Mouse (Mus musculus) embryonic facial prominence, embryonic 15.5 days (tissue): ENCODE data around the gene Lyz2. TPM values are rescaled to one million over a fixed set of nuclear protein-coding genes. Genes with fewer than 3 reads are reported as not detected.

Experiments used
- ATAC-seq: fragments of 200-750 bp; cut with Nextera tagmentation; 2 replicates; pipeline ENCODE4 v1.8.0; 2017; ENCODE audit warnings: low read depth, moderate TSS enrichment; ENCODE audit not compliant: insufficient number of reproducible peaks, low FRiP score, low TSS enrichment
- H3K27ac ChIP-seq: fragments of 300-500 bp; sonication (generic); replicated peaks from 2 replicates; pipeline ENCODE4 v1.5.1; 2015; ENCODE audit warnings: mild to moderate bottlenecking, inconsistent platforms
- H3K27me3 ChIP-seq: fragments of 300-500 bp; sonication (generic); 2 replicates; pipeline ENCODE4 v1.6.1; 2015; ENCODE audit warnings: inconsistent platforms
- H3K36me3 ChIP-seq: fragments of 300-500 bp; sonication (generic); 2 replicates; pipeline ENCODE4 v1.6.1; 2015; ENCODE audit warnings: mild to moderate bottlenecking, inconsistent platforms
- H3K4me1 ChIP-seq: fragments of 300-500 bp; sonication (generic); 2 replicates; pipeline ENCODE4 v1.6.1; 2015; ENCODE audit warnings: inconsistent platforms
- H3K4me2 ChIP-seq: fragments of 300-500 bp; sonication (generic); replicated peaks from 2 replicates; pipeline ENCODE4 v1.6.1; 2015; ENCODE audit warnings: mild to moderate bottlenecking, inconsistent platforms
- H3K4me3 ChIP-seq: fragments of 300-500 bp; sonication (generic); replicated peaks from 2 replicates; pipeline ENCODE4 v1.5.1; 2015; ENCODE audit warnings: mild to moderate bottlenecking, inconsistent platforms
- H3K9ac ChIP-seq: fragments of 300-500 bp; sonication (generic); 2 replicates; pipeline ENCODE4 v1.6.1; 2015; ENCODE audit warnings: inconsistent platforms
- H3K9me3 ChIP-seq: fragments of 300-500 bp; sonication (generic); replicated peaks from 2 replicates; pipeline ENCODE4 v1.6.1; 2016; ENCODE audit warnings: inconsistent platforms
- WGBS: fragments of 180-500 bp; shearing (Covaris S2); methylation state at CpG from one replicate; pipeline ENCODE4 v1.1.7; 2015; 5-methylcytosine and 5-hydroxymethylcytosine counted together
- polyA plus RNA-seq: library from polyadenylated mRNA; unstranded; fragments of >200 nt; fragmentation: Nextera tagmentation; extraction: Ambion mirVana; gene quantifications from 2 replicates; pipeline ENCODE4 v1.2.1, GENCODE M21; 2015

Lyz2 gene
- polyA plus RNA-seq, 1 experiment from 2014 or later, result 127 TPM

DNA sequence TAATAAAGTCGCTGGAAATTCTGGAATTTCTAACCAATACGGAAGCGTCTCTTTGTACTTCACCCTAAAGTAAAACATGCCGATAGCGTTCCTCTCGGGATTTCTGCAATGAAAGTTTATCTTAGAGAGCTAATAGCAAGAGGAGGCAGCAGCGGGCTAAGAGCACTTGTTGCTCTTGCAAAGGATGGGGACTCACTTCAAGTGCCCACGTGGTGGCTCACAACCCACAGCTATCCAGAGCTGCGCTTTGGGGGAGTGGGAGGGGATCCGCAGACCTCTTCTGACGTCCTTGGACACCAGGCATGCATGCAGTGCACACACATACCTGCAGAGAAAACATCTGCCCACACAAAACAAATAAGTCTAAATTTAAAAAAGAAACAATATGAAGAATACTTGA is 46.3 kb downstream of the Lyz2 start:
- WGBS, result 49% methylated on average over 11 of the region's 11 CpGs
- Histone ChIP-seq H3K4me1 (no peaks in the 10 kb centered on the region), H3K27me3 (no peaks in the 10 kb centered on the region), H3K27ac (no peak overlapping the region), H3K4me2 (no peak overlapping the region), H3K4me3 (no peak overlapping the region), H3K36me3 (no peaks in the 10 kb centered on the region), H3K9me3 (no peaks in the 10 kb centered on the region), H3K9ac (no peak overlapping the region)
- no peak for ATAC-seq

DNA sequence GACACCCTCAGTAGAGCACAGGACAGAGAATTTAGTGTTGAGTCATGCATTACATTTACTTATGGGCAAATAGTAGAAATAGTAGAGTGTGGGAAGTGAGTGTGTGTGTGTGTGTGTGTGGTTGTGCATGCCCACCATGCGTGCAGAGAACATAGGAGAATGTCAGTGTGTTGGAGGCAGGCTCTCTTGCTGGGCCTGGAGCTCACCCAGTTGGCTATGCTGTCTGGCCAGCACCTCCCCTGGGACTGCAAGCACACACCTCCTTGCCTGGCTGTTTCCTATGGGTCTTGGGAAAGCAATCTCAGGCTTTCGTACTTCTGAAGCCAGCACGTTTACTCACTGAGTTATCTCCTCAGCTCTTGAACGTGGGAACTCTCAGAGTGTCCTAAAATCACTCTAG is 47.3 kb downstream of the Lyz2 start:
- Histone ChIP-seq H3K9ac (no peak overlapping the region), H3K4me2 (no peak overlapping the region), H3K4me3 (no peak overlapping the region), H3K4me1 (no peaks in the 10 kb centered on the region), H3K9me3 (no peaks in the 10 kb centered on the region), H3K36me3 (no peaks in the 10 kb centered on the region), H3K27me3 (no peaks in the 10 kb centered on the region), H3K27ac (no peak overlapping the region)
- ATAC-seq, result no peak
- 67% methylated on average over 4 of the region's 4 CpGs for WGBS

DNA sequence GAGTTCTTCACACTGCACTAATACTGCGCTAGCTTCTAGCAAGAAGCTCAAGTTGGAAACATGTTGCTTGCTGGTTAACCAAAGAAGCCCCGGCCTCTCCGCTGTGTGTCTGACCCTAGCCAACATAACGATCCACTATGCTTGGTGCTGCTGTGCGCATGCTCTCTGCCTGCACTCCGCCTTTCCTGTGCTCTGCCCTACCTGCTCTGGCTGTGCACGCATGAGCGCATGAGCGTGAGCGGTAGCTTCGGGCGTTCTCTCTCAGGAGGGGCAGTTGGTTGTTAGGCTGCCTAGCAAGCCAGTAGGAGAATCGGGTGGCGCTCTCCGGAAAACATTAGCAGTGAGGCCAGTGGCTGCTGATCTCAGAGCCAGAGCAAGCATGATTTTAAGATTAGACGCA is 52.3 kb downstream of the Lyz2 start:
- Histone ChIP-seq H3K36me3 (no peaks in the 10 kb centered on the region), H3K9ac (no peak overlapping the region), H3K4me1 (0 out of 2 replicates have a peak, but pooled peaks cover 4% of the 10 kb centered on the region), H3K4me2 (no peak overlapping the region), H3K27ac (no peak overlapping the region), H3K27me3 (no peaks in the 10 kb centered on the region), H3K9me3 (no peaks in the 10 kb centered on the region), H3K4me3 (no peak overlapping the region)
- WGBS, result 65% methylated on average over 16 of the region's 16 CpGs
- no peak for ATAC-seq

Other genes starting within 250 kb of the Lyz2 start
- gene Lrrc10, start 237.0 kb downstream of the Lyz2 start, polyA plus RNA-seq, result 0.11 TPM in 1 of 2 replicates, not detected in the other
- 231 and 233 TPM in 2 replicates for gene Cct2, start 218.5 kb downstream of the Lyz2 start, polyA plus RNA-seq
- gene Frs2, start 133.8 kb downstream of the Lyz2 start, polyA plus RNA-seq, result 21.7 and 22.2 TPM in 2 replicates
- gene Yeats4, start 57.8 kb downstream of the Lyz2 start, polyA plus RNA-seq, result 56.3 and 56.6 TPM in 2 replicates
- not detected in 2 replicates for gene 9530003J23Rik, start 43.6 kb downstream of the Lyz2 start, polyA plus RNA-seq
- gene Lyz1, start 10.5 kb upstream of the Lyz2 start, polyA plus RNA-seq, result 0.13 TPM in 1 of 2 replicates, not detected in the other
- 124 and 127 TPM in 2 replicates for gene Cpsf6, start 97.7 kb upstream of the Lyz2 start, polyA plus RNA-seq